Mouse (Mus musculus) embryo, embryonic 11.5 days (tissue): Measurements from ENCODE around the gene Nell2.

ENCODE experiments used
- DNase-seq: peaks from one replicate; pipeline ENCODE4 v3.0.0-alpha.2; 2012; ENCODE audit warnings: low read depth, low spot score

Nell2 gene

DNA sequence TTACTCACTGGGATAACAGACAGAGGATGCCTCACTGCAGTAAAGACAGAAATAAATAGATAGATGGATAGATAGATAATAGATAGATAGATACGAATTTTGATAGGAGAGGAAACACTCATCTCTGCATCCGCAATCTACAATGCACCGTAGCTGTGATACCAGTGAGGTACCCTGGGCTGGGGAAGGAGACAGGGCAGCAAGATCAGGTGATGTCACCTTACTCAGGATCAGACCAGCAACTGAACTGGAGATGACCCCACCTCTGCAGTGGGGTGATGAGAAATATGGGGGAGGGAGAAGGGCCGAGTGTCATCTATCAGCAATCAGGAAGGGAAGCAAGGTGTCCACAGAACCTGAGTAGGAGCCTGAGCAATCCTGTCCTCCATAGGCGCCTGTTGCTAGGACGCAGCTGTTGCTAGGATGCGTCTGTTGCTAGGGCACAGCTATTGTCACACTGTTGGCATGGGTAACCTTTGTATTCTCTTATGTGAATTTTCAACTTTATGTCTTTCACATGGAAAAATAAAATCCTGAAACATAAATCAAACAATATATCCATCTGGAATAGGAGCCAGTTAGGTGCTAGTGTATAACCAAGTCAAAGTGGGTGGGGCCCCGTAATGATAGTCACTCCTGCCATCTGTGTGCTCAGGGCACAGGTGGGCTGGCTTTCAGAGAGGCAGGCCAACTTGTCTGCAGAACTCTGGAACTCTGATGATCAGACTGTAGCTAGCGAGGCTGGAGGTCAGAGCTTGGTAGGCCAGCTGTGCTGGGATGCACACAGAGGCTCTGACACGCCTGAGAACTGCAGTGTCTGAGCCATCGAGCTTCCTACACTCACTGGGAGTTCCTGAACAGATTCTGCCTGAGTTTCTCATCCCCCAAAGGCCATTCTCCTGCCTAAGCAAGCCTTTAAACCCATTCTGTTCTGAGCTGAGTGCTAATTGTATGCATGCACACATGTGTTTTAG lies 193.7 kb downstream of the Nell2 start:
- DNase-seq: no peak

DNA sequence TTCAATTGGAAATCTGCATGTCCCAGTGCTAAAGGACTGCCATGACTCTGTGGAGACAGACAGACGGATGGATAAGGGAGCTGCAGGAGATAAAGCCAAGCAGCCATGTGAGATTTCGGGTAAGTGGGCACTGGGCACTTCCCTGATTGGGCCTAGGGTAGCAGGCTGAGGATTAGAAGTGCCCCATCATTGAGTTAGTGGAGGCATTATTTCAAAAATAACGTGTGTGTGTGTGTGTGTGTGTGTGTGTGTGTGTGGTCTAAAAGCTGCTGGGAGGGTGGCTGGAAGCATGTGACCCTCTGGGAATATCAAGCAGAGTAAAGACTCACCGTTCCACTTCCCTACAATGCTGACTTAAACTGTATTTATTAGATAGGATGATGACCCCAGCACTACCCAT lies 195.1 kb downstream of the Nell2 start:
- no peak for DNase-seq

DNA sequence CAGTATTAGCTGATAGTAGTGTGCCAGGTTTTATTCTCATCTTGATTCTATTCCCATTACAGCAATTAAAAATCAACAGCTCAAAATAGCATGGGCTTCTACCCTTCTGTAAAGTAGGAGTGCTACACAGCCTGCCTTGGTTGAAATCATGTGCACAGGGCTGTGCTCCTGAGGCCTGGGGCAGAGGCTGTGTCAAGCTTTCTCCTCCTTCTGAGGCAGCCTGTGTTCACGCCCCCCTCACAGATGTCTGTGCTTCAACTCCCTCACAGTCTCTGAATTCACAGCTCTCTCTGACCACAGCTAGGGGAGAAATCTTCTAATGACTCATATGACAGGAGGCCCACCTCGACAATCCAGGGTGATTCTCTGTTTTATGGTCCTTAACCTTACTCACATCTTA lies 197.4 kb downstream of the Nell2 start:
- DNase-seq: no peak

DNA sequence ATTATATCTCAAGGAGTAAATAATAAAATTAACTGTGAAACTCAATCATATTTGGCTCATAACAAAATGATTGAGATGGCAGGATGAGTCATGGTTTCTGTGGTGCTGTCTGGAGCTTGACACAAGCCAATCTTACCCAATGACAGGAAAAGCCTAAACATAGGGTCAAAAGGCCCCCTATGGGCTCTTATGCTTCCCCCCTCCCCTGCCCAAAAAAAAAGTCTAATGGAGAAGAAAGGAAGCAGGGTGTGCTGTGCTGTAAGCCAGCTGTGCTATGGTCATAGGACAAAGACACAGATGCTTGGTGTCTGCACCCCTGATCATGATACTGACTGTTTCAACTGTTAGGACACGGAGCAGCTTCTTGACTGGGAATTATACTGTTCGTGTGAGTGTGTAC lies 205.6 kb downstream of the Nell2 start:
- no peak for DNase-seq

DNA sequence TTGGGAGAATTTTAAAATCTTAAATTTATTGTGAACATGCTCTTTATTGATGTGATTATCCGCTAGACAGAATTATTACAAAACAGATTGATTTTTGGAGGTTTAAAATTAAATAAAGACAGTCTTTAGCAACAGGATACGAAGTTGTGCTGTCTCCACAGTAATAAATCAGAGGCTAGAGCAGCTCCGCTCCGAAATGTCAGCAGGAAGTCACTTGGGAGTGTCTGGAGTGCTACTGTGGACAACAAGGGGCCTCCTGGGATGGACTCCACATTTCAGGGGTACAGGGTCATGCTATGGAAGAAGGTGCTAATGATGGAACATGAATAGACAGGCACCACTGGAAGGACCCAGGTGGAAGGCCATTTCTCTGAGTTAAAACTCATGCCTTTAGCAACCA lies 211.7 kb downstream of the Nell2 start:
- no peak for DNase-seq

DNA sequence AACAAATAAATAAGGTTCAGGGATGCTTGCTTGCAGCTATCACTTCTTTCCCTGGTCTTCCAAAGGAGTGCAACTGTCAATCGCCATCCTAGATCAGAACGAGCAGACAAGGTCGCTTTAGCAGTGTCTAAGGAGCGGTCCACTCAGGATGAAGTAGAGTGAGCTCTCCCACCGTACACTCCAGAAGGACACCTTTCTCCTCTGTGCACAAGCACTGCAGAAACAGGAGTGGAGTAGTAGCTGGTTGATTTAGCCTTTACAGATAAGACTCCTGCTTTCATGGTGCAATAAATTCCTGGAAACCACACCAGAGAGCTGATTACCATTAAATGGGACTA lies 213.6 kb downstream of the Nell2 start:
- DNase-seq: no peak

DNA sequence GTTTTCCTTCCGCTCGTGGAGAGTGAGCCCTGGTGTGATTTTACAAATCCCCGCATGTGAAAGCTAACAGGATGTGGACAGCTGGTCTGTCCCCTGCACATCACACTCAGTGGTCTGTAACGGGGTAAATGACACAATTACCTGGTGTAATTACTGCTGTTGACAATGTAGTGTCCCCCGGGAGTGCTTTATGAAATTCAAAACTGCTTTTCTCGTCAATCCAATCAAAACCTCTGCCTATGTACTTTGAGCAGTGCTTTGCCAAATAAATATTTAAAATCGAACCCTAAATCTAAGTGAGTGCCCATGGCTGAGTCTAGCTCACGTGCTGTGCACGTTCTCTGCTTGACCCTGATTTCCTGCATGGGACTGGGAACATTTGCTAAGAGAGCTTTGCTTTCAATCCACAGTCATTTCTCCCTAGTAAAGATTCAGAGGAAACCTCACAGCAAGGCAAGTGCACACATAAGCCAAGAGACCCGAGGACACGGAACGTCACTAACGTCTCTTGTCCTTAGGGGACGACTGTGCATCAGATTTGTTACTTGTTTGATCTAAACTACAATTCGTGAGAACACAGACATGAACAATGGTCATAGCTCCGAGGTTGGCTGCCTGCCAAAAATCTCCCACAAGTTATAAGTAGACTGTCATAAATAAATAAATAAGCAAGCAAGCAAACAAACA lies 214.1 kb downstream of the Nell2 start:
- DNase-seq: no peak

DNA sequence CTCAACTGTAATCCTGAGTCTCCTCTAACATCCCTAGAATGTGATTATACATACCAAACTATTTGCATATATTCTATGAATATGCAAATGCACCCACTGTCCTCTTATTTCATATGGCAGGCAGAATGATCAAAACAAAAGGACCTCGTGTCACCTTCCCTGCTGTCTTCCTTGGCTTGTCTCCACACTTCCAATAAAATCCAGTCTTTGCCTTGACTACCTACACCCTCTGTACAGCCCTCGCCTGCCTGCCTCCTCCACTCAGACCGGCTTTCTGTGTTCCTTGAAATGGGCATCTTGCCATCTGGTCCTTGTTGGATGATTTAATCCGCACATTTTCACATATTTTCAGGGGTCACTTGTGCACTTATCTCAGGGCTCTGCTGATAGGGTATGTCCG lies 215.1 kb downstream of the Nell2 start:
- DNase-seq: no peak

DNA sequence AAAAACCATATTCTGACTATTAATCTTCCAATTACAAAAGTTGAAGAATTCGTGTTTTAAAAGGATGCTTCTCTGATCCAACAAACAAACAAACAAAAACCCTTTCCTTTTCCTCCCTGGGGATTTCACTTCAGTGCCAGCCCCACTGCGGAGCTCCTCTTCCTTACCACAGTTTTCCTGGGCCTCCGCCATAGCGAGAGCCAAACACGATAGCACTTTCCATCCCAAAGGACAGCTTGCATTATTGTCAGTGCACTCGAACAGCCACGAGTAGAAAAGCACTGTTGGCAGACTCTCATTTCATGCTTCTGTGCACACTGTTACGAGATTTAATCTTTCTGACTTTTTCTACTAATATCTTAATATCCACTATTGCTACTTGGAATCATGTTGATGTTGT lies 224.3 kb downstream of the Nell2 start:
- DNase-seq: no peak

DNA sequence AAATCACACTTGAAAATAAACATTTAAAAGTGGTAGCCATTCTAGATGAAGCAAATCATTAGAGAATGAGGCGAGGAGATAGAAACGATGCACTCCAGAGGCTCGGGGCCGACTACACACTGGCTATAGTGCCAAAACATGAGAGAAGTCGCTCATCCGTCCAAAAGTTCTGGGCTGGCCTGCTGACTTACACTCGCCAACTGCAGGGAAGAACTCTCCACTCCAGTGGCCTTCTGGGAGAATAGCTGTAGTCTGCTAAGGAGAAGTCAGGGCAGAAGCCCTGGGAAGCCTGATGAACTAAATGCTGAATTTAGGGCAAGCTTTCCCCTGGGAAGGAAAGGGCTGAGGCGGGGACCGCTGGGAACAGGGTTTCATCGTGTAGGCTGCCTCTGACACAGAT lies 231.8 kb downstream of the Nell2 start:
- no peak for DNase-seq

DNA sequence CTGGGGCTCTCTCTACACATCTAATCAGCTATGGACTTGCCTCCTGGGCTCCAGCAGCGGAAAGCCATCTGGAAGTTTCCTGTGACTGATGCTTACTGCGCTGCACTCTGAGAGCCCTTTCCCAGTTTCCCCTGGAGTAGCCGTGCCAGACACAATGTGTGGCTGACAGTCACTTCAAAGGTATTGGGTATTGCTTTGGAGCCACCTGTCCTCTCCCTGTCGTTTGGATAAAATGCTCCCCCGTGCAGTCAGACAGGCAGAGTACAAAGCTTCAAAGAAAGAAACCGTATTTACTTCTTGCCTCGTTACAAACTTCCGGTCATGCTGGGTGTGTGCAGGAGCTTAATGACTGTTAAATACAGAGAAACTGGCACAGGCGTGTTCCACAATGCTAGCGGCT lies 239.3 kb downstream of the Nell2 start:
- no peak for DNase-seq

DNA sequence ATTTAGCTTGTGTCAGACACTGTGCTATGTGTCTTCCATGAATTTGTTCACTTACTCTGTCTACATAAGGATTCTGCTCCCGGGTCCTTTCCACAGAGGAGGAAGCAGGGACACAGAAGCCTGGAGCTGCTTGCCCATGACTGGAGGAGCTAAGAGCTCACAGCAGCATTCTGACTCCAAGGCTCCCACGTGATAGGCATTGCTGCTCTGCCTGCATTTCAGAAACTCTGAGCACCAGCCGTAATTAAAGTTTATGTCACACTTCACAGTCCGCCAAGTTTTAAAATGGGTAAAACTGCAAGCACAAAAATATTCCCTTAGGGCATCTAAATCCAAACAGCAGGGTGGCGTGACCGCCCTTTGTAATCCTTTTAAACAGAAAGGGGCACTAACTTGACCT lies 243.2 kb downstream of the Nell2 start:
- no peak for DNase-seq

DNA sequence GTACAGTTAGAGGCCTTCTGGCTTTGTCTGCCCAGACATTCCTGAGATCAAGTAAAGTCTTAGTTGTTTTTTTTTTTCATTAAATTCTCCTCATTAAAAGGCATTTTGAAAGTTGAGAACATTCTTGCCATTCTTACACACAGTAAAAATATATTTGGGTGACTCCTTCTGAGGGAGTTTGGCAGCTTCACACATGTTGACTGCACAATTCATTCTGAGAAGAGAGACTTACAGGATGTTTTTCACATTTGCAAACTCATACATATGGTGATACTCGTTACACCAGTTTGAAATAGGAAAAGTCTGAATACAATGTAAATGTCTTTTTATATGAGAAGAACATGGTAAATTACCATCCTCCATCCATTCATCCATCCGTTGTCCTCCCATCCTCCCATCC lies 247.4 kb downstream of the Nell2 start:
- no peak for DNase-seq

DNA sequence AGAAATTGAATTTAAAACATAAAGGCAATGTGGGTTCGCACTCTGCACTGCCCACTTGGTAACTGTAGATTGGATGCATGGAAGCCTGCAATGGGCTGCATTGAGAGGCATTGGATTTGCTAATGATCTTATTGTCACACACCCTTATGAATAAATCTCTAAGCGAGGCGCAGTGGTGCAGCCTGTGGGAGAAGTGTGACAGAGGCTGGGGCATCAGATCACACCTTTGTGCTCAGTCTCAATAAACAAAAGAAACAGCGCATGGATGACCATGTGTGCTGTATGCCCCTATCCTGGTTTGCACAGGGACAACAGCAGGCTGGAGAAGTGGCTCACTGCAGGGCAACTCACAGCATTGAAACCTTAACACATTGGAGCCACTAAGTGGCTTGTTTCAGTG lies 250.4 kb downstream of the Nell2 start:
- no peak for DNase-seq

DNA sequence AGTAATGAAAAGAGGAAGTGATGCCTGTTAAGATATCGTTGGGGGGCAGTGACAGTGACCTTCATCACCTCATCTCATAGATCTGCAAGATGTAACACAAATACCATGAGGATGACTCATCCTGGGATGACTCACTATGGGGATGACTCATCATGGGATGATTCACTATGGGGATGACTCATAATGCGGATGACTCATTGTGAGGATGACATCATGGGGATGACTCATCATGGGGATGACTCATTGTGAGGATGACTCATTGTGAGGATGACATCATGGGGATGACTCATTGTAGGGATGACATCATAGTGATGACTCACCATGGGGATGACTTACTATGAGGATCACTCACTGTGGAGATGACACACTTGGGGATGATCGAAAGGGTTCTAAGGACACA lies 251.8 kb downstream of the Nell2 start:
- DNase-seq: no peak

DNA sequence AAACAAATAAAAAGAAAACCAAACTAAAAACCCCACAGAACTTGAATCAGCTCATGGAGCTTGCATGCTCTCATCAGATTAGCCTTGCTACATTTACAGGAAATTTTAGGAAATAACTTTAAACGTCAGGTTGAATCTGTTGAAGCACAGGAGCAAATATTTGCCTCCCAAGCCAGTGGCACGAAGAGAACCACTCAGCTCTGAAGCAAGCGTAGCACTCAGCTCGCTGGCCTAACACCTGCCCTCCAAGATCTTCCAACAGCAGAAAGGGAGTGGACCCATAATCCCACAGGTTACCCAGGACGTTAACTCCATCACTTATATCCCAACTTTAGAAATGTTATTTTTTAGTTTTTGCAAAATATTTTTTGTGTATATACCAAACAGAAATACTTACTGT lies 252.8 kb downstream of the Nell2 start:
- DNase-seq: no peak

DNA sequence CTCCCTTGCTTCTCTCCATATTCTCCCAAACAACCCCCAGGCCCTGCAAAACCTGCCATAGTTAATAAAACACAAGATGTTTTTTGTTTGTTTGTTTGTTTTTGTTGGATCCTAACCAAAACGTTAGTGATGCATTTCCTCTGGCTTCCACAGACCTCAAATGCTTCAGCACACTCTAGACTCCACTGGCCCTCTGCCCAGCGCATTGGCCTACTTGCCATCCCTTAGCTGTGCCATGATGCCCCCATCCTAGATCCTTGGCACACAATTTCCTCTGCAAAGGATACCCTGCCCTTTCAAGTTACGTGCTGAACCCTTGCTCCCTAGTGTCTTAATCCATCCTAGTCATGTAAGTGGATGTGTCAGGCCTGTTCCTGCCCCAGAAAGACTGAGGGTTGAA lies 255.1 kb downstream of the Nell2 start:
- no peak for DNase-seq

DNA sequence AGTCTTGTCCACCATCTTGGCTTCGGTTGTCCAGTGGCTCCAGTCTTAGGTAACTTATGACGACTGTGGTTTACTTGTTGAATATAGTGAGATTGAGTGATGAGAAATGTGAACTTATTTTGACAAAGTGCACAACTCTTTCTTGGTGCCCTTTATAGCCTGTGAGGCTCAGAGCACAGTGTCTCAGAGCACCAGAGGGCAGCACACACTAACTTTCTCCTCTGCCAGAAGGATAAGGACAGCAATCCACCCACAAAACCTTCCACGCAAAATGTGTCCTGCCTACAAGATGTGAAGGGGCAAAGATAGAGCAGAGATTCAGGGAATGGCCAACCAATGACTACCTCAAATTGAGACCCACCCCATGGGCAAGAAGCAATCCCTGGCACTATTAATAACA lies 256.2 kb downstream of the Nell2 start:
- DNase-seq: no peak

DNA sequence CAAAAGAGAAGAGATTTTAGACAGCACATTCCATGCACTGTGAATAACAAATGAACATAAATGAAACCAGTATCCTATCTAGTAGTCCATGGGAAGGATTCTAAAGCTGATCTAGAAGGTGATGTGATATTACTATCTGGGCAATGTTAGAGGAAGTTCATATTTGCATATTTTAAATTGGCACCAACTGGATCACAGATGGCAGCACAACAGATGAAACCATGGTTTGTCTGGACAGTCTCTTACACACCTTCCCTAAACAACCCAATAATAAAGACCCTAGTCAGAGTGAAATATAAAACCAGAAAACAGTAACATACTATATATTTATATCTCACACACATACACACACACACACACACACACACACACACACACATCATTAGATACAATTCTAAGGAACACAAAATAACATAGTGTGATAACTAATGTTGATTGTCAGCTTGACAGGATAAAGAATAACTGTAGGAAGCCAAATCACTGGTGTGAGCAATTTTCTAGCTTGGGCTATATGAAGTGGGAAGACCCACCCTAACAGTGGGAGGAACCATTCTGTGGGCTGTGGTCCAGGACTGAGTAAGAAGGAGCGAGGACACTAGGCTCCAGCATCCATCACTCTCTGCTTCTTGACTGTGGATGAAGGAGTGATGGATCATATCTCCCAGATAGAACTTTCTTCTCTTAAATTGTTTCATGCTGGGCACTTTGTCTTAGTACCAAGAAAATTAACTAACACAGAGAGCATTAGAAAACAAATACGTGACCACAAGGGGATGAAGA lies 268.5 kb downstream of the Nell2 start:
- no peak for DNase-seq

DNA sequence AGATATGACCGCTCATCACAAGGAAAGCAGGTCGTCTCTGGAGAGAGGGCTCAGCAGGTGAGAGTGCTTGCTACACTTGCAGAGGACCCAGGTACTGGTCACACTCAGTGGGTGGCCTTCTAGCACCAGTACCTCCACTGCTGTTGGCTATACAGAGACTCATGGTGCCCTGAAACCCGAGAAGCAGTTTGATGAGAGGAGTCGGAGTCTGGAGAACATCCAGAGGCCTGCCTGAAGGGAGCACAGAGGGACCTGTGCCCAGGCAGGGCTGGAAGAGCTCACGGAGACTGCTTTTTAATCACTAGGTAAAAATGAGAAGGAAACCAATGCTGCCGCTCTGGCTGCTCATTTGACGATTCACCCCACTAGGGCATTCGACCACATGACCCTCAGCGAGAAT lies 271.2 kb downstream of the Nell2 start:
- no peak for DNase-seq

DNA sequence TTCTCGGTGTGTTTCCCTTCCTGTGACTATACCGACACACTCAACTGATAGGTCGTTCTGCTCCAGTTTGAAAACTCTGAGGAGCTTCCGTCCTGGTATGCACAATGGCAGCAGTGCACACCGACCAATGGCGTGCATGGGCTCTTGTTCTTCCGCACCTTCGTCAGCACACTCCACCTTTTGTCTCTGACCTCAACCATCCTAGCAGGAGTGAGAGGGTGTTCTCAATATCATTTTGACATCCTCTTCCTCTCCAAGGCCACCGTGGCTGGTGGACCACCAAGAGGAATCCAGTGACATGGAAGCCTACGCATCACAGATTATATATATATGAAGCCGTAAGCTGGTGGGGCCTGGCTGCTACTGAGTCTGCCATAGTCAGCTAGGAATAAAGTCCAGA lies 282.8 kb downstream of the Nell2 start:
- no peak for DNase-seq

DNA sequence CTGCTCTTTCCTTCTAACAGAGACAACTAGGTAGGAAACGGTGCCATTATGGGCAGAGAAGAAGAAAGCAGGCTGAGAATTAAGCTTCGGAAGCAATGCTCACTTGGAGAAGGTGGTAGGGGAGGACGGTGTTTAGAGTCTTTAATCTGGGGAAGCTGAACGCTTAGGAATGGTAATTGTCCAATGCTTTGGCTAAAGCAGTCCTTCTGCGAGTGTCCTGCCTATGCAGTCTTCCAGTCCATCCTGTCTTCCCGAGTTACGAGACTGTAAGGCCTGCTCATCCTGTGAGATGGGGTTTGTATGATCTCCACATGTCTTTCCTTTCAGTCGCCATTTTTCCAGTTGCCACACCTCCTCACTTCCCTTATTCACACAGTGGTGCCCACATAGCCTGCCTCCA lies 284.5 kb downstream of the Nell2 start:
- DNase-seq: no peak

DNA sequence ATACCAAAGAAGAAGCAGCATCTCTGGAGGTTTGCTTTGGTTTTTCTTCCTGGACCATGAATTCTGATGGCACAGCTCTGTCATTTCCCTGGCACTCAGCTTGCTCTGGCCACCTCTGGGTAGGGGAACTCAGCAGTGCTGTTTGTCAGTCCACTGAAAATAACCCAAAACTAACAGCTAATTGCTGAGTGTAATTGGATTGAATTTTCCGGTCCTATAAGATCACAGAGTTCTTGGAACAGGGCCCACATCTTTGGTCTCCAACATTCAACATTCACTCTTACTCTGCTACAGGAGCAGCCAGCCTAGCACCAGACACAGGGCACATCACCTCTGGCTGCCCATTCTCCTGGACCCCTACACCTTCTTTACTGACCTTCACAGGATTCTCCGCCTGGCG lies 287.2 kb downstream of the Nell2 start:
- no peak for DNase-seq
